In genomic region chr16:71780945-71781344, GRCm38 (mm10) we compare ENCODE assay signal across 23 mouse cellular contexts.
DNase-seq lines count a peak whose midpoint lies in the region; ATAC-seq and TF ChIP-seq lines count a peak whose summit lies in the region.
"Had no signal": no experiment of that assay in that cellular context is flagged by ENCODE, and none has a peak within 500 bp of the region (broad histone marks: within the 10 kb centered on the region; RNA-seq: fewer than 3 reads in every experiment).

No protein-coding gene starts in this region.

- H3K27ac ChIP-seq in midbrain, embryonic 11.5 days (ENCODE audit: low read depth, low read length) = no peak overlapping the region
- no peak overlapping the region for H3K27ac ChIP-seq in midbrain, embryonic 10.5 days (replicated peaks)
- H3K27ac ChIP-seq in midbrain, embryonic 13.5 days = no peak overlapping the region
- no peak overlapping the region for H3K27ac ChIP-seq in midbrain, postnatal 0 days (ENCODE audit: low read depth, low read length)
- H3K27ac ChIP-seq: embryonic facial prominence, embryonic 10.5 days; embryonic facial prominence, embryonic 12.5 days; forebrain, embryonic 13.5 days; forebrain, embryonic 15.5 days had no signal

- DNase-seq in midbrain, embryonic 11.5 days (ENCODE audit: low spot score, missing footprints) = no peak
- DNase-seq in midbrain, embryonic 10.5 days (ENCODE audit: low spot score) = no peak
- no peak for DNase-seq in midbrain, postnatal 0 days (ENCODE audit: low spot score)
- peak; percentile 27 for DNase-seq in brain, embryonic 14.5 days (ENCODE audit: low read depth)
- DNase-seq: adrenal gland, postnatal 10 days; adrenal gland, postnatal 25 days; B cell, adult 2 months; cerebellum, adult 11-12 months; cerebellum, adult 2 months; cerebellum, adult 9-10 months; cerebellum, postnatal 10 days; cerebellum, postnatal 25 days; forebrain, postnatal 0 days had no signal

- H3K9me3 ChIP-seq in midbrain, embryonic 11.5 days (ENCODE audit: control insufficient read depth, low read length) = no peaks in the 10 kb centered on the region
- H3K9me3 ChIP-seq in midbrain, embryonic 10.5 days (replicated peaks) = no peaks in the 10 kb centered on the region
- 0 out of 2 replicates have a peak, but pooled peaks cover 3% of the 10 kb centered on the region for H3K9me3 ChIP-seq in midbrain, embryonic 13.5 days
- H3K9me3 ChIP-seq in midbrain, postnatal 0 days (ENCODE audit: low read length) = no peaks in the 10 kb centered on the region
- H3K9me3 ChIP-seq: embryonic facial prominence, embryonic 10.5 days; embryonic facial prominence, embryonic 12.5 days; forebrain, embryonic 13.5 days; forebrain, embryonic 15.5 days; G1E had no signal

- no peak overlapping the region for H3K4me3 ChIP-seq in midbrain, embryonic 11.5 days (ENCODE audit: low read depth, low read length)
- no peak overlapping the region for H3K4me3 ChIP-seq in midbrain, embryonic 10.5 days
- no peak overlapping the region for H3K4me3 ChIP-seq in midbrain, embryonic 13.5 days (replicated peaks)
- H3K4me3 ChIP-seq in midbrain, postnatal 0 days (ENCODE audit: low read depth, low read length) = no peak overlapping the region
- H3K4me3 ChIP-seq: embryonic facial prominence, embryonic 10.5 days; embryonic facial prominence, embryonic 12.5 days; forebrain, embryonic 13.5 days; forebrain, embryonic 15.5 days had no signal

- no peak overlapping the region for H3K4me2 ChIP-seq in midbrain, embryonic 11.5 days
- no peak overlapping the region for H3K4me2 ChIP-seq in midbrain, embryonic 13.5 days (replicated peaks)
- H3K4me2 ChIP-seq in midbrain, postnatal 0 days (ENCODE audit: low read depth, low read length, poor library complexity, severe bottlenecking) = no peak overlapping the region
- H3K4me2 ChIP-seq: embryonic facial prominence, embryonic 12.5 days; forebrain, embryonic 13.5 days; forebrain, embryonic 15.5 days had no signal

- no peak overlapping the region for H3K9ac ChIP-seq in midbrain, embryonic 11.5 days (ENCODE audit: low read length)
- H3K9ac ChIP-seq in midbrain, embryonic 13.5 days (replicated peaks) = no peak overlapping the region
- no peak overlapping the region for H3K9ac ChIP-seq in midbrain, postnatal 0 days (replicated peaks; ENCODE audit: low read length, poor library complexity, severe bottlenecking)
- H3K9ac ChIP-seq: embryonic facial prominence, embryonic 12.5 days; forebrain, embryonic 13.5 days; forebrain, embryonic 15.5 days; forebrain, postnatal 0 days had no signal

- no peak for TF ChIP-seq POLR2A in brain, embryonic 14.5 days (IDR thresholded peaks at IDR 0.05; ENCODE audit: borderline replicate concordance, extremely low read depth, insufficient read depth, insufficient read length, poor library complexity, severe bottlenecking)

- peak; percentile 61; the same call in 1 of the 2 replicates for ATAC-seq in midbrain, embryonic 11.5 days (ENCODE audit: low FRiP score)
- ATAC-seq in midbrain, embryonic 13.5 days = 0 out of 2 replicates have a peak, but pooled peaks have one; percentile 27
- ATAC-seq in midbrain, postnatal 0 days (ENCODE audit: low FRiP score) = no peak
- ATAC-seq: activated CD4-positive, CD25-positive, alpha-beta regulatory T cell, adult 4 months; CD4-positive, CD25-positive, alpha-beta regulatory T cell, adult 4 months; forebrain, embryonic 13.5 days; forebrain, embryonic 15.5 days; forebrain, postnatal 0 days; Patski had no signal

- H3K27me3 ChIP-seq in midbrain, embryonic 11.5 days (ENCODE audit: control insufficient read depth, insufficient read depth, low read length) = no peaks in the 10 kb centered on the region
- no peaks in the 10 kb centered on the region for H3K27me3 ChIP-seq in midbrain, embryonic 10.5 days (ENCODE audit: low read depth, poor library complexity, severe bottlenecking)
- H3K27me3 ChIP-seq in midbrain, embryonic 13.5 days = no peaks in the 10 kb centered on the region
- H3K27me3 ChIP-seq in midbrain, postnatal 0 days (ENCODE audit: insufficient read depth, low read length) = no peaks in the 10 kb centered on the region
- H3K27me3 ChIP-seq: CH12.LX; embryonic facial prominence, embryonic 12.5 days; forebrain, embryonic 13.5 days; forebrain, embryonic 15.5 days; Patski had no signal

- no peak for TF ChIP-seq CTCF in midbrain, postnatal 0 days (IDR thresholded peaks at IDR 0.05)
- TF ChIP-seq CTCF in brain, embryonic 14.5 days (IDR thresholded peaks at IDR 0.05; ENCODE audit: borderline replicate concordance, extremely low read depth, insufficient read depth, insufficient read length) = no peak

- no peaks in the 10 kb centered on the region for H3K36me3 ChIP-seq in midbrain, embryonic 11.5 days (ENCODE audit: control insufficient read depth, insufficient read depth, low read length)
- no peaks in the 10 kb centered on the region for H3K36me3 ChIP-seq in midbrain, embryonic 10.5 days
- no peaks in the 10 kb centered on the region for H3K36me3 ChIP-seq in midbrain, embryonic 13.5 days
- no peaks in the 10 kb centered on the region for H3K36me3 ChIP-seq in midbrain, postnatal 0 days (ENCODE audit: insufficient read depth, low read length)
- H3K36me3 ChIP-seq: embryonic facial prominence, embryonic 10.5 days; embryonic facial prominence, embryonic 12.5 days; forebrain, embryonic 15.5 days; G1E had no signal

- no peaks in the 10 kb centered on the region for H3K4me1 ChIP-seq in midbrain, embryonic 11.5 days (ENCODE audit: control insufficient read depth, insufficient read depth, low read length)
- no peaks in the 10 kb centered on the region for H3K4me1 ChIP-seq in midbrain, embryonic 10.5 days
- H3K4me1 ChIP-seq in midbrain, embryonic 13.5 days (replicated peaks) = no peaks in the 10 kb centered on the region
- H3K4me1 ChIP-seq in midbrain, postnatal 0 days (ENCODE audit: insufficient read depth, low read length) = no peaks in the 10 kb centered on the region
- H3K4me1 ChIP-seq: embryonic facial prominence, embryonic 10.5 days; embryonic facial prominence, embryonic 12.5 days; forebrain, embryonic 13.5 days; forebrain, embryonic 15.5 days had no signal
